Mouse (Mus musculus) midbrain, embryonic 16.5 days (tissue): ENCODE data around the gene Ppm1b. TPM values are rescaled to one million over a fixed set of nuclear protein-coding genes. Genes with fewer than 3 reads are reported as not detected.
A peak's percentile ranks its signal among the peaks of the same experiment; 100 is the strongest.

Source experiments
- ATAC-seq: fragments of 200-750 bp; cut with Nextera tagmentation; 2 replicates; pipeline ENCODE4 v1.8.0; 2017; ENCODE audit warnings: moderate TSS enrichment
- H3K27ac ChIP-seq: fragments of 300-500 bp; sonication (generic); 2 replicates; pipeline ENCODE4 v1.5.1; 2014; ENCODE audit warnings: mild to moderate bottlenecking, low read length, mixed read lengths
- H3K27me3 ChIP-seq: fragments of 300-500 bp; sonication (generic); 2 replicates; pipeline ENCODE4 v1.6.1; 2014; ENCODE audit warnings: low read depth, low read length, mixed read lengths; ENCODE audit not compliant: control insufficient read depth, insufficient read depth
- H3K36me3 ChIP-seq: fragments of 300-500 bp; sonication (generic); 2 replicates; pipeline ENCODE4 v1.6.1; 2014; ENCODE audit warnings: mild to moderate bottlenecking, low read length, moderate library complexity, mixed read lengths; ENCODE audit not compliant: control insufficient read depth, insufficient read depth
- H3K4me1 ChIP-seq: fragments of 300-500 bp; sonication (generic); 2 replicates; pipeline ENCODE4 v1.6.1; 2014; ENCODE audit warnings: mild to moderate bottlenecking, low read length, mixed read lengths; ENCODE audit not compliant: control insufficient read depth, insufficient read depth
- H3K4me2 ChIP-seq: fragments of 300-500 bp; sonication (generic); 2 replicates; pipeline ENCODE4 v1.6.1; 2014; ENCODE audit warnings: mild to moderate bottlenecking, low read length, mixed read lengths
- H3K4me3 ChIP-seq: fragments of 300-500 bp; sonication (generic); 2 replicates; pipeline ENCODE4 v1.5.1; 2014; ENCODE audit warnings: low read depth, mild to moderate bottlenecking, low read length, moderate library complexity, mixed read lengths
- H3K9ac ChIP-seq: fragments of 300-500 bp; sonication (generic); 2 replicates; pipeline ENCODE4 v1.6.1; 2014; ENCODE audit warnings: low read depth, low read length, mixed read lengths
- H3K9me3 ChIP-seq: fragments of 300-500 bp; sonication (generic); replicated peaks from 2 replicates; pipeline ENCODE4 v1.6.1; 2014; ENCODE audit warnings: mild to moderate bottlenecking, low read length, mixed read lengths; ENCODE audit not compliant: control insufficient read depth, poor library complexity, severe bottlenecking
- WGBS: fragments of 180-500 bp; shearing (Covaris S2); extraction: QIAGEN DNeasy Blood & Tissue Kit; methylation state at CpG from one replicate; pipeline ENCODE4 v1.1.7; 2014; 5-methylcytosine and 5-hydroxymethylcytosine counted together
- polyA plus RNA-seq: library from polyadenylated mRNA; unstranded; fragments of >200 nt; fragmentation: Nextera tagmentation; extraction: Ambion mirVana; gene quantifications from 2 replicates; pipeline ENCODE4 v1.2.1, GENCODE M21; 2015

Ppm1b gene
- polyA plus RNA-seq, 1 experiment from 2014 or later, result 74.1 TPM

DNA sequence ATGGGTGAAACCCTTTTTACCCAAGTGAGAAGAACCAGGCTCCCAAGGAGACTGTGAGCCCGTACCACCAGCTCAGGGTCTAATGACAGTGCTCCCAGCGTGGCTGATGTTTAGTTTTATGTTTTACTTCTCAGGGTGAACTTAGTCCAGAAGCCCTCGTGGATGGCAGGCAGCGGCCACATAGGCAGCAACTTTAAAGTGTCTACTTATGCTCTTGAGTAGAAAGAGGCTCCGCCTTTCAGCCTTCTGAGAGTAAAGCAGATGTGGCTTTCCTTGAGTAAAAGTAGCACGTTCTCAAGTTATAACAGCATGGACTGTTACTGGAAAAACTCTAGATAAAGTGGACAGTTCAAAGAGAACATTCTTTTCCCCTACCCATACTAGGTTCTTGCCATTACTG lies 39.3 kb downstream of the Ppm1b start:
- Histone ChIP-seq H3K27me3 (no peaks in the 10 kb centered on the region), H3K4me1 (no peaks in the 10 kb centered on the region), H3K9me3 (no peaks in the 10 kb centered on the region), H3K36me3 (no peaks in the 10 kb centered on the region), H3K9ac (no peak overlapping the region), H3K4me3 (no peak overlapping the region), H3K4me2 (no peak overlapping the region), H3K27ac (no peak overlapping the region)
- WGBS, result 87% methylated on average over 6 of the region's 6 CpGs
- ATAC-seq, result no peak

DNA sequence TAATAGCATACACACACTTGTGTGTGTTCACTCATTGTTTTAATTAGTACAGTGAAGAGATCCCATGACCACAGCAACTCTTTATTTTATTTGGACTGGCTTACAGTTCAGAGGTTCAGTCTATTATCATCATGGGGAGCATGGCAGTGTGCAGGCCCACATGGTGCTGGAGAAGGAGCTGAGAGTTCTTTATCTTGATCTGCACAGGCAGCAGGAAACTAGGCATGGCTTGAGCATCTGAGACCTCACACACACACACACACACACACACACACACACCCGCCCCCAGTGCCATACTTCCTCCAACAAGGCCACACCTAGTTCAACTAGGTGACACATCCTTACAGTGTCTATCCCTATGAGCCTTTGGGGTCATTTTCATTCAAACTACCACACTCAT lies 41.1 kb downstream of the Ppm1b start:
- H3K9me3 ChIP-seq, result no peaks in the 10 kb centered on the region
- no peak for ATAC-seq
- no peak overlapping the region for H3K4me3 ChIP-seq
- no peaks in the 10 kb centered on the region for H3K36me3 ChIP-seq
- H3K27ac ChIP-seq, result no peak overlapping the region
- H3K4me1 ChIP-seq, result no peaks in the 10 kb centered on the region
- no peak overlapping the region for H3K9ac ChIP-seq
- H3K27me3 ChIP-seq, result no peaks in the 10 kb centered on the region
- no peak overlapping the region for H3K4me2 ChIP-seq
- 100% methylated on average over 1 of the region's 1 CpGs for WGBS

- no peaks in the 10 kb centered on the region for H3K4me1 ChIP-seq
- H3K36me3 ChIP-seq, result no peaks in the 10 kb centered on the region
- 68% methylated on average over 10 of the region's 10 CpGs for WGBS
- H3K27me3 ChIP-seq, result no peaks in the 10 kb centered on the region
- no peaks in the 10 kb centered on the region for H3K9me3 ChIP-seq
- no peak overlapping the region for H3K9ac ChIP-seq
- no peak overlapping the region for H3K27ac ChIP-seq
- H3K4me3 ChIP-seq, result no peak overlapping the region
- H3K4me2 ChIP-seq, result no peak overlapping the region
- ATAC-seq, result no peak
Observed at GRCm38 (mm10) chr17:84999636-85000035, 43.1 kb downstream of the Ppm1b start.

DNA sequence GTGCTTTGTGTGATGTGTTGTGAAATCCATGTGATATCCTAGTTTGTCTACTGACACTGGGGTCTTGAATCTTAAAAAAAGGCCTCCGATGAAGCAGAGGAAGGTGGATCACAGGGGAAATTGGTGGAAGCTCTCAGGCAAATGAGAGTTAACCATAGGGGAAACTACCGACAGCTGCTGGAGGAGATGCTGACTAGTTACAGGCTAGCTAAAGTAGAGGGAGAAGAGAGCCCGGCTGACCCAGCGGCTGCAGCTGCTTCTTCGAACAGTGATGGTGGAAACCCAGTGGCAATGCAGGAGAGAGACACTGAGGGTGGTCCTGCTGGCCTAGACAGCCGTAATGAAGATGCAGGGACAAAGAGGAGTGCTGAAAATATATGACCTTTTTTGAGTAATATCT lies 56.9 kb downstream of the Ppm1b start:
- no peaks in the 10 kb centered on the region for H3K4me1 ChIP-seq
- no peak overlapping the region for H3K4me2 ChIP-seq
- H3K9me3 ChIP-seq, result no peaks in the 10 kb centered on the region
- no peak overlapping the region for H3K27ac ChIP-seq
- no peak for ATAC-seq
- no peak overlapping the region for H3K9ac ChIP-seq
- no peaks in the 10 kb centered on the region for H3K36me3 ChIP-seq
- H3K27me3 ChIP-seq, result no peaks in the 10 kb centered on the region
- 86% methylated on average over 6 of the region's 6 CpGs for WGBS
- H3K4me3 ChIP-seq, result no peak overlapping the region

DNA sequence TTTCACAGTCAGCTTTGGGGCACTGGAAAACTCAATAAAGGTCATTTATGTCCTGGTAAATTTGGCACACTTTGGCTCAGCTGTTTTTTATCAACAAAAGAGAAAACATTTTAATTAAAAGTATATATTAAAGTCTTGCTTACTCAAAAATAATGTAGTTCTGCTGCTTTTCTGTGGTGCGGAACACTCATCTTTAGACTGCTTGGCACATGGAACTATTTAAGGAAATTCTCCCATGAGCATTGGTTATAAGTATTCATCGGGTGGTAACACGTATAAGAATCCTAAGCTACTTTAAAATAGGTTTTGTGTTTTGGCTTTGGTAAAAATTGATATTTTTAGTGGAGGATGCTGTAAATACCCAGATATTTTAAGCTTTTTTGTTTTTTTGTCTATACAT lies 58.1 kb downstream of the Ppm1b start:
- WGBS, result 92% methylated on average over 3 of the region's 3 CpGs
- H3K27ac ChIP-seq, result no peak overlapping the region
- ATAC-seq, result no peak
- H3K4me3 ChIP-seq, result no peak overlapping the region
- no peaks in the 10 kb centered on the region for H3K36me3 ChIP-seq
- no peaks in the 10 kb centered on the region for H3K9me3 ChIP-seq
- no peak overlapping the region for H3K4me2 ChIP-seq
- no peaks in the 10 kb centered on the region for H3K27me3 ChIP-seq
- H3K9ac ChIP-seq, result no peak overlapping the region
- no peaks in the 10 kb centered on the region for H3K4me1 ChIP-seq

- no peak overlapping the region for H3K4me2 ChIP-seq
- no peaks in the 10 kb centered on the region for H3K4me1 ChIP-seq
- H3K27me3 ChIP-seq, result no peaks in the 10 kb centered on the region
- no peaks in the 10 kb centered on the region for H3K9me3 ChIP-seq
- H3K9ac ChIP-seq, result no peak overlapping the region
- no peaks in the 10 kb centered on the region for H3K36me3 ChIP-seq
- H3K27ac ChIP-seq, result no peak overlapping the region
- no peak for ATAC-seq
- WGBS, result 87% methylated on average over 3 of the region's 3 CpGs
- no peak overlapping the region for H3K4me3 ChIP-seq
Observed at GRCm38 (mm10) chr17:85018344-85018743, 61.8 kb downstream of the Ppm1b start.

DNA sequence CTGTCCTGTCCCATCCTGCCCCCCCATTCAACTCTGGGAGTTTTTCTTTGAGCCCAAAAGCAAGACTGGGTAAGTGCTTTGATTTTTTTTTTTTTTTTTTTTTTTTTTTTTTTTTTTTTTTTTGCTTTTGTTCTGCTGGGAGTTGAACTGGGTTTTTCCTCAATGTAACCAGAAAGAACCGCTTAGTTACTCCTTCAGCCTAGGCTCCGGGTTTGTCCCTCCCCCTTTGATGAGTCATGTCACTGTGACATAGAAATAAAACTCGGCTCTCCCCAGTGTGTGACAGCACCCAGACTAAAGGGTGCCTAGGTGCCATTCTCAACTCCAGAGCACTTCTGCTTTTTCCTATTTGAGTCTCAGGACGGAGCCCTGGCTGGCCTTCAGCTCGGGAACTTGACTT lies 62.3 kb downstream of the Ppm1b start:
- H3K4me3 ChIP-seq, result no peak overlapping the region
- ATAC-seq, result no peak
- no peak overlapping the region for H3K27ac ChIP-seq
- H3K4me2 ChIP-seq, result no peak overlapping the region
- H3K9ac ChIP-seq, result no peak overlapping the region
- WGBS, result 78% methylated on average over 5 of the region's 5 CpGs
- H3K27me3 ChIP-seq, result no peaks in the 10 kb centered on the region
- H3K4me1 ChIP-seq, result no peaks in the 10 kb centered on the region; the same call in 1 of the 2 replicates
- H3K36me3 ChIP-seq, result no peaks in the 10 kb centered on the region
- no peaks in the 10 kb centered on the region for H3K9me3 ChIP-seq

DNA sequence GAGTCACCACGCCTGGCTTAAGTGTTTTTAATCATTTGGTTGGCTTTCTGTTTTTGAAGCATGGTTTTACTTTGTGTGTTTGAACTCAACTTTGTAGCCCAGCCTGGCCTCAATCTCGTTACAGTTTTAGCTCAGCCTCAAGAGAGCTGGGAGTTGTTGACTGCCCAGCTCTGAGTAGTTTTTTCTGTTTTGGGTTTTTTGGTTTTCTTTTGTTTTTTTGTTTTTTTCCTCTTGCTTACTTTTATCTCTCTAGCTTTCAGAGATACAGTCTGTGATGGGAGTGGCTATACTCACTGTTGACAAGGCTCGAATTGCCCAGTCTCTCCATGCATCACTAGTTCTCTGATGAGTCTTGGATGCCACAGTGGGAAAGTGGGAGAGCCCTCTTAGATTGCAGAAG lies 63.8 kb downstream of the Ppm1b start:
- Histone ChIP-seq H3K4me3 (no peak overlapping the region), H3K36me3 (no peaks in the 10 kb centered on the region), H3K4me1 (no peaks in the 10 kb centered on the region; the same call in 1 of the 2 replicates), H3K27ac (no peak overlapping the region), H3K27me3 (no peaks in the 10 kb centered on the region), H3K9ac (no peak overlapping the region), H3K9me3 (no peaks in the 10 kb centered on the region), H3K4me2 (no peak overlapping the region)
- 85% methylated on average over 3 of the region's 3 CpGs for WGBS
- no peak for ATAC-seq

- H3K27me3 ChIP-seq, result no peaks in the 10 kb centered on the region
Observed at GRCm38 (mm10) chr17:85023247-85024167, 67.0 kb downstream of the Ppm1b start.

More at GRCm38 (mm10) chr17:85023247-85024167, 67.0 kb downstream of the Ppm1b start:
- Histone ChIP-seq H3K4me3 (no peak overlapping the region), H3K27ac (no peak overlapping the region), H3K4me1 (no peaks in the 10 kb centered on the region; the same call in 1 of the 2 replicates), H3K9me3 (no peaks in the 10 kb centered on the region), H3K9ac (no peak overlapping the region), H3K4me2 (no peak overlapping the region), H3K36me3 (no peaks in the 10 kb centered on the region)
- peak; percentile 48; the same call in 1 of the 2 replicates for ATAC-seq
- WGBS, result 57% methylated on average over 22 of the region's 22 CpGs
